Mouse (Mus musculus) stomach, embryonic 15.5 days (tissue): ENCODE data around the gene Tbc1d9b. TPM values are rescaled to one million over a fixed set of nuclear protein-coding genes. Genes with fewer than 3 reads are reported as not detected.

Experiments used
- ATAC-seq: fragments of 200-750 bp; cut with Nextera tagmentation; 2 replicates; pipeline ENCODE4 v1.8.0; 2017; ENCODE audit warnings: low read depth, moderate number of reproducible peaks, moderate TSS enrichment; ENCODE audit not compliant: insufficient read depth, low FRiP score
- H3K27ac ChIP-seq: fragments of 300-500 bp; sonication (generic); 2 replicates; pipeline ENCODE4 v1.5.1; 2015; ENCODE audit warnings: mild to moderate bottlenecking, inconsistent platforms
- H3K27me3 ChIP-seq: fragments of 300-500 bp; sonication (generic); replicated peaks from 2 replicates; pipeline ENCODE4 v1.6.1; 2015; ENCODE audit warnings: inconsistent platforms
- H3K36me3 ChIP-seq: fragments of 300-500 bp; sonication (generic); 2 replicates; pipeline ENCODE4 v1.6.1; 2015; ENCODE audit warnings: inconsistent platforms
- H3K4me1 ChIP-seq: fragments of 300-500 bp; sonication (generic); 2 replicates; pipeline ENCODE4 v1.6.1; 2015; ENCODE audit warnings: inconsistent platforms
- H3K4me2 ChIP-seq: fragments of 300-500 bp; sonication (generic); 2 replicates; pipeline ENCODE4 v1.6.1; 2015; ENCODE audit warnings: mild to moderate bottlenecking, inconsistent platforms
- H3K4me3 ChIP-seq: fragments of 300-500 bp; sonication (generic); replicated peaks from 2 replicates; pipeline ENCODE4 v1.5.1; 2015; ENCODE audit warnings: inconsistent platforms
- H3K9ac ChIP-seq: fragments of 300-500 bp; sonication (generic); 2 replicates; pipeline ENCODE4 v1.6.1; 2015; ENCODE audit warnings: inconsistent platforms
- H3K9me3 ChIP-seq: fragments of 300-500 bp; sonication (generic); 2 replicates; pipeline ENCODE4 v1.6.1; 2016; ENCODE audit warnings: inconsistent platforms
- WGBS: fragments of 180-500 bp; shearing (Covaris S2); methylation state at CpG from one replicate; pipeline ENCODE4 v1.1.7; 2015; 5-methylcytosine and 5-hydroxymethylcytosine counted together
- polyA plus RNA-seq: library from polyadenylated mRNA; unstranded; fragments of >200 nt; fragmentation: Nextera tagmentation; extraction: Ambion mirVana; gene quantifications from 2 replicates; pipeline ENCODE4 v1.2.1, GENCODE M21; 2015

The Tbc1d9b gene
- polyA plus RNA-seq, 1 experiment from 2014 or later: 33.4 TPM

- Histone ChIP-seq H3K27ac (no peak overlapping the region), H3K9ac (no peak overlapping the region), H3K9me3 (no peaks in the 10 kb centered on the region), H3K4me1 (peaks cover 14% of the 10 kb centered on the region), H3K4me2 (no peak overlapping the region), H3K27me3 (no peaks in the 10 kb centered on the region), H3K36me3 (no peaks in the 10 kb centered on the region), H3K4me3 (no peak overlapping the region)
- WGBS: 78% methylated on average over 4 of the region's 4 CpGs
- ATAC-seq: no peak
Observed at GRCm38 (mm10) chr11:50216724-50217366, 85.6 kb downstream of the Tbc1d9b start.

GRCm38 (mm10) chr11:50217811-50218210 is 86.6 kb downstream of the Tbc1d9b start:
- no peak for ATAC-seq
- Histone ChIP-seq H3K4me3 (no peak overlapping the region), H3K9ac (no peak overlapping the region), H3K9me3 (no peaks in the 10 kb centered on the region), H3K4me2 (no peak overlapping the region), H3K36me3 (no peaks in the 10 kb centered on the region), H3K4me1 (peaks cover 10% of the 10 kb centered on the region), H3K27me3 (no peaks in the 10 kb centered on the region), H3K27ac (no peak overlapping the region)
- 60% methylated on average over 4 of the region's 4 CpGs for WGBS

GRCm38 (mm10) chr11:50219833-50220232 is 88.6 kb downstream of the Tbc1d9b start:
- H3K9me3 ChIP-seq: no peaks in the 10 kb centered on the region
- no peak overlapping the region for H3K27ac ChIP-seq
- WGBS: 36% methylated on average over 2 of the region's 2 CpGs
- H3K36me3 ChIP-seq: no peaks in the 10 kb centered on the region
- H3K27me3 ChIP-seq: no peaks in the 10 kb centered on the region
- H3K4me2 ChIP-seq: no peak overlapping the region
- H3K4me1 ChIP-seq: peaks cover 14% of the 10 kb centered on the region
- H3K4me3 ChIP-seq: no peak overlapping the region
- ATAC-seq: no peak
- no peak overlapping the region for H3K9ac ChIP-seq

Other genes starting within 250 kb of the Tbc1d9b start
- 0.49 and 0.84 TPM in 2 replicates for gene Rasgef1c, start 229.6 kb upstream of the Tbc1d9b start, polyA plus RNA-seq
- gene Rnf130, start 106.0 kb upstream of the Tbc1d9b start, polyA plus RNA-seq: 57.1 and 57.8 TPM in 2 replicates
- gene Mrnip, start 43.0 kb downstream of the Tbc1d9b start, polyA plus RNA-seq: 10.5 and 13.0 TPM in 2 replicates
- gene Sqstm1, start 79.4 kb downstream of the Tbc1d9b start, polyA plus RNA-seq: 224 and 229 TPM in 2 replicates
- gene Mgat4b, start 79.5 kb downstream of the Tbc1d9b start, polyA plus RNA-seq: 29.1 and 29.7 TPM in 2 replicates
- gene Ltc4s, start 107.2 kb downstream of the Tbc1d9b start, polyA plus RNA-seq: 3.7 and 4.5 TPM in 2 replicates
- gene Maml1, start 160.9 kb downstream of the Tbc1d9b start, polyA plus RNA-seq: 5.0 and 5.4 TPM in 2 replicates
- 334 and 361 TPM in 2 replicates for gene Canx, start 194.3 kb downstream of the Tbc1d9b start, polyA plus RNA-seq
- gene Cby3, start 223.1 kb downstream of the Tbc1d9b start, polyA plus RNA-seq: 0.32 and 0.53 TPM in 2 replicates
- gene Hnrnph1, start 245.6 kb downstream of the Tbc1d9b start, polyA plus RNA-seq: 363 and 370 TPM in 2 replicates